Mouse (Mus musculus) adrenal gland, postnatal 36 days (tissue): Measurements from ENCODE around the gene Prm1. TPM values are rescaled to one million over a fixed set of nuclear protein-coding genes. Genes with fewer than 3 reads are reported as not detected.
"Not testable (repeated sequence)": the region's sequence is repeated elsewhere in the genome, so short reads cannot be mapped to it uniquely, and the experiment has no call there.

ENCODE experiments used
- DNase-seq, 2 experiments: peaks; one replicate each; pipeline ENCODE4 v3.0.0; 2021; ENCODE audit warnings: mixed read lengths in 1 of 2
- long read RNA-seq, 2 experiments: library from polyadenylated mRNA; stranded (forward); transcript quantifications; one replicate each; pipeline ENCODE4 v2.0.0; 2021; ENCODE audit warnings: borderline sequencing depth in 2 of 2
- total RNA-seq, 2 experiments: library from RNA; stranded (reverse); gene quantifications; 2 replicates each; pipeline ENCODE4 v1.2.3; 2021

Gene Prm1
- total RNA-seq: not detected
- long read RNA-seq, experiment 1: 0 reads
- long read RNA-seq, experiment 2: 0 reads

DNA sequence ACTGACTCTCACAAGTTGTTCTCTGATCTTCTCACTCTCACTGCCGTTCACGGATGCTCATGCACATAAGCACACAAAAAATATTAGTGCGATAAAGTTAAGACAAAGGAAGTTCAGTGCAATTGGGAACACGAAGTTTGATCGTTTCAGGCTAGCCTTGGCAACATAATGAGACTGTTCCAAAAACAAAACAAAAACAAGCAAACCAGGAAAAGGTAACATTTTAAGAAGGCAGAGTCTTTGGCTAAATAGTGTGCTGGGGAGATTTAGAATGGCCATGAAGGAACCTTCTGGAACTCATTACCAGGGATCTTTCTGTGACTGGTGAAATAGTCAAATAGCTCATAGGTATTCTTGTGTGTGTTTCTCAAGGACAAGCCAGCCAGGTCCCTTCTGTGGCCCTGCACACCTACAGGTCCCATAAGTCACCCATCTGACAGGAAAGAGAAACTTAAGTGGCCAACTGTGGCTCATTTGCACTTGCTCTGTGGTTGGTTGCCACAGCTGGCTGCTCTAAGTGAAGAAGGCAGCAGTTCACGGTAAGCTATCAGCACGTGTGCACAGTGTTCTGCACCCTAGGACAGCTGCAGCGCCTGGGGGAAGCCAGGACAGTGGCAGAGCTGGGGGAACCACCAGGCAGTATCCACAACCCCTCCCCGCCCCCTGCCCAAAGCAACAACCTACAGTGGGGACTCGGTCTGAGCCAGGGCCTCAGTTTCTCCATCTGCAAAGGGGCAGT, at the start of gene Prm1:
Gene Prm1, minus strand, starts transcription at position 51 of the 739 bp plus-strand sequence.
- no peak for DNase-seq

DNA sequence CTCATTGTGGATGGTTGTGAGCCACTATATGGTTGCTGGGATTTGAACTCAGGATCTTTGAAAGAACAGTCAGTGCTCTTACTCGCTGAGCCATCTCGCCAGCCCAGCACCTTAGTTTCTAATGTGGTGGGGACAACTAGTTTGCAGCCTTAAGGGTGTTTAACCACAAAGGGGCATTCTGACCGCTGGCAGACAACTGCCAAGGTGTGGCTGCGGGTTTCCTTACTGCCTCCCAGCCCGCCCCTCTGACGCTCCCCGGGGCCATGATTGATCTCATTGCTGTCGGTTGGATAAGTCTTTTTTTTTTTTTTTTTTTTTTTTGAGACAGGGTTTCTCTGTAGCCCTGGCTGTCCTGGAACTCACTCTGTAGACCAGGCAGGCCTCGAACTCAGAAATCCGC, 46.6 kb upstream of the Prm1 start:
- not testable (repeated sequence) for DNase-seq

DNA sequence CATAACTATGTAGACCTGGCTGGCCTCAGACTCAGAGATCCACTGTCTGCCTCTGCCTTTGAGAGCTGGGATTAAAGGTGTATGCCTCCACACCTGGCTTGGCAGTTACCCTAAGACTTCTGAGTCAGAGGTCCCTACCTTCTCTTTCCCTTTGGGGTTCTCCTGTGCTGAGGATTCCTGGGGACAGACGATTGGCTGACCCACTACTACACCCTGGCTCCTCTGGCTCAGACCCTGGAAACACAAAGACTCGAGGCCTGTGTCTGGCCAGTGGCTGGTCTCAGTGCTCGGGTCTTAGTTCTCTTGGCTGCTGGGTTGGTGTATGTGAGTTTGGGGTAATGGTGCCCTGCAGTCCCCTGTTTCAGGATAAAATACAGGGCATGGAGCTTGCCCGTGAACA, 45.3 kb upstream of the Prm1 start:
- no peak for DNase-seq

DNA sequence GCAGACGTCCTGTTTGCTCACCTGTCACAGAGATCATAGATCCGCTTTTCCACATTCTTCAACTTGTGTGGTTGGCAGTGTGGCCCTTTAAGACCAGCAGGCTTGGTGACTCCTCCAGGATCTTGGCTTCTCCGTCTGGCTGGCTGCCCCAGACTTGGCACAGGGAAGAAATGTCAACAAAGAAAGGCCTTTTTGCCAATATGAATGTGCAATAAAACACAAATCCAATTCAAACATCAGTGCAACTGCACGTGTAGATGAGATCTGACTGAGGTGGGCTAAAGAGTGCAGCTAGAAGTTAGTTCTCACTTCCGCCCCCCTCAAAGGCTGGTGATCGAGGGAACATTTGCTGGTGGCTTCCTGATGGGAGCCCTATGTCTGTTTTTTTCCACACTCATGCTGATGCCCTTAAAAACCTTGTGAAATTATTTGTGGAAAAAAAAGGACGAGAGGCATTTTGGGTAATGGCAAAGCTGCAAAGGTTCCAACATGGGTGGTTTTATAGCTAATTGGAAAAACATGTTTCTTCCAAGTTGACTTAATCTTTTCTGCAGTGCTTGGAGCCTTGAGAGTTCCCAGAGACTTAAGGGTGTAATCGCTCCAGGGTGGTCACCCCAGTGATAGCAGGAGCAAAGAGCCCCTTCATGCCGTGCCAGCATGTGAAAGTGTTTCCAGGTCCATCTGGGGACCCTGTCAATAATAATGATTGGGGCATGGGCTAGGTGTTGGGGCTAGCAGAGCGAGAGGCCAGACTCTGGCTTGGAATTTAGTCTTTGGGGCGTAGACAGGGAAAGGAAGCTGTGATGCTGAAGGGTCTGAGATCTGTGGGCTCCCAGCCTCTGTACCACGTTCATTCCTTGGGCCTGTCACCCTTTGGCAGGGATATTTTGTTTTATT, 44.6 kb upstream of the Prm1 start:
- DNase-seq: peak; percentile 87

DNA sequence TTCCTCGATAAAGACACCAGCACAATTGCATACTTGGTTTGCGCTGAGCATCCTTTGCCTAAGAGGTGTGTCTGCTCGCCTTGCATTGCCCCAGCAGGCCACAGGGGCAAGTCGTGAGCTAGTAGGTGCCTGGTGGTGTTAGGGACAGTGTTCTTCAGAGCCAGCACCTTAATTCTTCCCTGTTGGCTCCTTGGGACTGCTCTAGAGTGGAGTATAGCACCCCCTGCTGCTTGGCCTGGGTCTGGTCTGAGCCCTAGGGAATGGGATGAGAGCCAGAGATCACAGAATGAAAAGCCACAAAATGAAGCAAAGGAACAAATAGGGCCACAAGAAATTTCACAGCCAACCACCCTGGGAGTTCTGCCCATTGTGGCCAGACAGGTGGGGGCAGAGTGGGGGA, 40.9 kb upstream of the Prm1 start:
- peak; percentile 77 to 88 for DNase-seq

DNA sequence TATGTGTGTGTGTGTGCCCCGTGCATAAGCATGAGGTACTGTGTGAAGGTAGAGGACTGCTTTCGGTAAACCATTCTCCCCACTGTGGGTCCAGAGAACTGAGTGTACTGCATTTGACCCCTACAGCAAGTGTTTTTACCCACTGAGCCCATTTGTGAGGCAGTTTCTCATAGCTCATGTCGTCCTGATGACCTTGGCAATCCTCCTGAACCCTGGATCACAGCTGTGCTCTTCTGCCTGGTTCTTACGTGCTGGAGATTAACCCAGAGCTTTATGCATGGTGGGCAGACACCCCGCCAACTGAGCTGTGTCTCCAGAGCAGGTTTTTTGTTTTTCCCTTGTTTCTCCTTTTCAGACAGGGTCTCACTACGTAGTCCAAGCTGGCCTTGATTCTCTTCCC, 40.3 kb upstream of the Prm1 start:
- peak; percentile 30 to 56 for DNase-seq

DNA sequence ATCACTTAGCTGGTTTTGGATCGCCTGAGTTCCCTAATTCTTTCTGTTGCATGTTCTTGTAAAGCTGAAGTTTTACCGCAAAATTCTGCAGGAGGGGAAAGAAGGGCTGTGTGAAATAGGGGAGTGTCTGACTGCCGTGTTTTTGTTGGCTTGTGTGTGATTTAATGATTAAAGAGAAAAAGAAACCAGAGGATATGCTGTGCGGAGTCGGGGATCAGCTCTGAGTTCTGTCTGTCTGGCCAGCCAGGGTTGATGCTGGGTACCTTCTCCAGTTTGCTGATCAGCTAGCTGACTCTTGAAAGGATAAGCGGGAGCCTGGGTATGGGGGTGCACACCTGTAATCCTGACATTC, 38.7 kb upstream of the Prm1 start:
- no peak for DNase-seq

DNA sequence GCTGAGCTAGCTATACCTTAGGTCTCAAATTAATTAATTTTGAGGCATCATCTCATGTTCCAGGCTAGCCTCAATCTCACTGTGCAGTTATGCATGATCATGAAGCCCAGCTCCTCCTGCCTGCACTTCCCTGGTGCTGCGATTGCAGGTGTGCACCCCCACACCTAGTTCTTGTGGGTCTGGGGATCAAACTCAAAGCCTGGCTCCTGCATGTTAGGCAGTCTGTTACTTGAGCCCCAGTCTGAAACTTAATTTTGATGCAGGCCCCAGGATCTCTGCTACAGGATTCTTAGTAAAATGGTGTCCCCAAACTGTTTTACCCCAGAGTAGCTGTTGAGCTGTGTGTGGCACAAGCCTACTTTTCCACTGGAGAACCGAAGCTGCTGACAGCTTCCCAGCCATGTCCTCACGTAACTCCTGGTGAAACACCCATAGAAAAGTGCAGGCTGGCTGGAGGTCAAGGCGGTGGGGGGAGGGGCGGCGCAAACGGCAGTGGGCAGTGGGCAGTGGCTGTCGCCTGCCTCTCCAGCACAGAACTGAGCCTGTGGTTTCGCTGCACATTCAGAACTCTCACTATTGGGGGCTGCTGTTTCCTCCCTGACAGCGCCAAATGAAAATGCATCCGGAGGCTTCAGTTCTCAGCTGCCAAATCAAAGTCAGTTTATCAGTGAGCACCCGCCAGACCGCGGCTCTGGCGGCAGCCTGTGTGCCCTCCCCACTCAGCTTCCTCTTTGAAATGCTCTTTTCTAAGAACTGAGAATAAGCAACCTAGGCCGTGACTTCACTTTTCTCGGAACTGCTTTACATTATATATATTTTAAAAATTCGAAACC, 38.1 kb upstream of the Prm1 start:
- DNase-seq: peak; percentile 40 to 68

DNA sequence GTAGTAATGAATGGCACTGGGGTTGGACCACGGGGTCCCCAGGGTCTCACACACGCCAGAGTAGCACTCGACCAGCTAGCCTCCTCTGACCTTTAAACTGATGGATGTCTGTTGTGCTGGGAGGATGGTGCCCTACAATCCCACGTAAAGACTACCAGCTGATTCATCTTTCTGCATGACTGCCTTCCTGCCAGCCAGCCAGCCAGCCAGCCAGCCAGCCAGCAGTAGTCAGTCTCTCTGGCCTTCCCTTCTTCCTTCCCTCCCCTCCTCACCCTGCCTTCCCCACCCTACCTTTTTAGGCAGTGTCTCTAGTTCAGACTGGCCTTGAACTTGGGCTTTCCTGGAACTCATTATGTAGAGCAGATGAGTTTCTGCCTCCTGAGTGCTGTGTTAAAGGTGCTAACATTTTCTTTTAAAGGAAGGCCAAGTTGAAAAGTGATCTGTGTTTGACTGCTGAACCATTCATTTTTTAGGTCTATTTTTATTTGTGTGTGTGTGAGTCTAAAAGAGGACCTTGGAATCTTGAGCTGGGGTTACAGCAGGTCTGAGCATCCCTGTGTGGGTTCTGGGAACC, 36.7 kb upstream of the Prm1 start:
- peak; percentile 51 to 64 for DNase-seq

DNA sequence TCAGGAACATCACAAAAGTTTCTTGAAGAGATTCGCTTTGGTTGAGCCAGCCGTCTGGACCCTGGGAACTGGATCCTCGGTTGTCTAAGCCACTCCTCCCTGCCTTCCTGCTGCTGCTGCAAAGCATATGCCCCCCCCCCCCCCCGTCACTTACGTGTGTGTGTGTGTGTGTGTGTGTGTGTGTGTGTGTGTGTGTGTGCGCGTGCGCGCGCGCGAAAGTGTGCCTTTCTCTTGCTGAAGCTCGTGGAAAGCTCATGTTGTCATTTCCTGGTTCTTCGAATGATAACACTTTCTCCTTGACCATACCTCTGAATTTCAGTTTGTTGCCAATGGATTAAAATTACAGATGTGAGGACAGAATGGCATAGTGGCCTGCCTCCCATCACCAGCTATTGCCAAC, 34.4 kb upstream of the Prm1 start:
- DNase-seq: no peak

DNA sequence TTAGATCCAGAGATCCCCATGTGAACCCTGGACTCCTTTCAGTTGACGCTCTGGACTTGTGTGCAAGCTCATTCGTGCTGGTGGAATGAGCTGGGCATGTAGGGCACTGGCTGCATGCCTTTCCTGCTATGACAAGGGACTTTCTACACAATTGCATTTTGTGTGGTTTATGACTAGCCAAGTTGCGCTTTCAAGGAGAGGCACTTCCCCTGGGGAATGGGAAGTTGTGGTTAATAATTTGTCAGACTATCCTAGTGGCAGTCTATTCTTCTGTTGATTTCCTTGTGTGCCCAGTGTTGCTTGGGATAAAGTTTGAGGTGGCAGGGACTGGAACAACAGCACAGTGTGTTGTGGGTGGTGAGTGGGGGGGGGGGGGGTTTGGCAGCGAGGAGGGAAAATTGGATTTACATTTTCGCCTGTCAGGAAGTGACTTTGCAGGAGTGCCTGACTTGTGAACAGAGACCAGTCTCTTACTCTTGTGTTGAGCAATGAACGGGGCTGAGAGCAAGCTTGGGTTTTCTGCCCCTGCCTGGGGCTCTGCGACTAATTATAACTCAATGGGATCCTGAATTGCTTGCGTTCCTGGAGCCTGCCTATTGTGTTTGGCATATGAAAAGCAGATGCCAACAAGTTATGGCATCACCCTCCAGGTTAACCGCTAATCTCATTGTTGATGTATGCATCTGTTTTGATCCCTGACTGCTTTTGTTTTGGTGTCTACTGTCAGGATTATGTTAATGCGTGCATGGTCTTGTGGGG, 33.0 kb upstream of the Prm1 start:
- DNase-seq: no peak

DNA sequence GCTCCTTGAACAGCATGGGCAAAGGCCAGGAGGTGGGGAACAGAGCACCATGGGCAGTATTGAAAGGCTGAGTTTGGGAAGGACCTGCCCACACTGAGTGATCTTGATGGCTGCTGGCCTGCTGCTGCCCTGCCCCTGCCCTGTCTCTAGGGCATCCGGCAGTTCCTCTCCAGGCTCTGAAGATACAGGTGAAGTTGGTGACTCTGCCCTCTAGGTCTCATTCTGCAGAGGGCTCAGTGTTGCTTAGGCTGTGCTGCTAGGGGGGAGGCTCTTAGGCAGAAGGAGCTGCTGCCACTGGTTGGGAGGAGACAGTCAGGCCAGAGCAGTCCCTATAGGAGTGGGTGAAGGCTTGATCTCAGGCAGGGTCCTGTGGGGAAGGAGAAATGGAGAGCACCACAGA, 32.3 kb upstream of the Prm1 start:
- DNase-seq: no peak

DNA sequence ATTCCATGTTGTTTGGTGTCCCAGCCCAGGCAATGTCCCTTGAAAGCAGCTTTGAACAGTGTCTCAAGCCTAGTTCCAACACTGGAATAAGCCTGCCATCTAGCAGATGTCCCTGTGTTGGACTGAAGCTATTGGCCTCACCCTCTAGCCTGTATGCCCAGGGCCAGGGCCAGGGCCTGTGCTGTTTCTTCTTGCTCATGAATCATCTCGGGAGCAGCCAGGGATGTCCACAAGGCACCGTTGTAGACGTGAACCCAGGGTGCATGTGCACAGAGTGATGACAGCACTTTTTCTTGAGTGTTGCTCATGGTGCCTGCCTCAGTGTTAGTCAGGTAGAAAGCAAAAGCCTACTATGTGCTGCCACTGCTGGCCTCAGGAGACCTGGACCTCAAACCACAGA, 31.6 kb upstream of the Prm1 start:
- peak in 1 of 2 experiments; percentile 40 for DNase-seq

DNA sequence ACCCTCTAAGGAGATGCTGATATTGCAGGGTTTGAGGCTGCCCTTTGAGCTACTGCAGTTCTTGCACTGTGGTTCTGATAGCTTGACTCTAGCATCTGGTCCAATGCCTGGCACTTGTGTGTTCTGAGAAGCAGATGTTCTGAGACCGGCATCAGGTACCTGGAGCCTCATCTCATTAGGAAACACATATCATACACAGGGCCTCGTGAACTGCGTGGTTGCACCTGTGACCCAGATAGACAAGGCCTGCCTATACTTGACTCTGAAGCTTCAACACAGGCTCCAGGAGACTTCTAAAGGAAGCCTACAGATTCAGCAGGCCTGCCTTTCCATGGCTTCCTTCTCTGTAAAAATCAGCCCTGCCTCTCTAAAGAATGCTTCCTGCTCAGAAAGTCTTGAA, 30.7 kb upstream of the Prm1 start:
- DNase-seq: no peak

DNA sequence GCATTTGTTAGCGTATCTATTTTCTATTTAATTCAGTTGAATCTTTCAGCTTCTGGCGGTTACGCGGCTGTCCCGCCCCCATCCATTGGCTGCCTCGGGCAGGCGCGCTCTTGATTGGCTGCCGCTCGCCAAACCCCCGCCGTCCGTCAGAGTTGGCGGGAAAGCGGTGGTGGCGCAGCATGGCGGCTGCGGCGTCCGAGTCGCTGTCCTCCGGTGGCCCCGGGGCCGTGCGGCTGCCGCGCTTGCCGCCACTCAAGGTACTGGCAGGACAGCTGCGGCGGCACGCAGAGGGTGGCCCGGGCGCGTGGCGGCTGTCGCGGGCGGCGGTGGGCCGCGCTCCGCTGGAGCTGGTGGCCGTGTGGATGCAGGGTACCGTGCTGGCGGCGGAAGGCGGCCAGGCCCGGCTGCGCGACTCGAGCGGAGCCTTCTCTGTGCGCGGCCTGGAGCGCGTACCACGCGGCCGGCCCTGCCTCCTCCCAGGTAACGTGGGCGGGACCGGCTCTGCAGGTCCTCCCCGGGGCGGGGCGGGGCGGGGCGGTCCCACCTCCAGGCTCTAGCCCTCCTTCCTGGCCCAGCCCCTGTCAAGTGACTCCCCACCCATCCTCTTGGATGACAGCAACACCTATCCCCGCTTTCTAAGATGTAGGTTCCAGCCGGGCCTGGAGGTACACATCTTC, 29.4 kb upstream of the Prm1 start, which contains the start of gene Rmi2:
Gene Rmi2, plus strand, starts transcription at position 149 of the 677 bp plus-strand sequence.
- DNase-seq: peak; percentile 92 to 94

DNA sequence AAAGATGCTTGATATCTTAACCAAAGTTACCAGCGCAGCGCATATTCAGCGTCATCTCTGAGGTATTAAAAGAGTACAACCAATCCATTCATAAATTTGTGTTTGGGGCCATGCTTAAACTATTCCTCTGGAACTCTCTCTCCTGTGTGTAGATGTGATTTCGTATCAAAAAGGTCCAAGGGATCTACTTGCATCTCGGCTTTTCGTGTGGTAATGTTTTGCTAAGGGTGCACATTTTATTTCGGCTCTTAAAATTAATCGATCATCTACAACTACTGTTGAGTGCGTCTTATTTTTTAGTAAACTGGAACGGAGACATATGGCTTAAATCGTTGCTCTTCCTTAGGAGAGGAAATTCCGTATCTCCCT, 28.9 kb upstream of the Prm1 start:
- no peak for DNase-seq

DNA sequence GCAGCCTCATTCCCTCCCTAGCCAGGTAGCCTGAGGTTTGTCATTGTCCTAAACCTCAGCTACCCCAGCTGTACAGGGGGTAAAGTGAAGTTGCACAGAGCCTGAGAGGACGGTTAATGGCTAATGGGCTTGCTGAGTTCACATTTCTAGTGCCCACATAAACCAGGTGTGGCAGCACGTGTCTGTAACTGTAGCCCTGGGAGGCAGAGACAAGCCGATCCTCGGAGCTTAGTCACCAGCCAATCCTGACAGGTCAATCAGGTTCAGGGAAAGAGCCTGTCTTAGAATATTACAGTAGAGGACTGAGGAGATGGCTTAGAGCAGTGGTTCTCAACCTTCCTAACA, 22.8 kb upstream of the Prm1 start:
- no peak for DNase-seq

DNA sequence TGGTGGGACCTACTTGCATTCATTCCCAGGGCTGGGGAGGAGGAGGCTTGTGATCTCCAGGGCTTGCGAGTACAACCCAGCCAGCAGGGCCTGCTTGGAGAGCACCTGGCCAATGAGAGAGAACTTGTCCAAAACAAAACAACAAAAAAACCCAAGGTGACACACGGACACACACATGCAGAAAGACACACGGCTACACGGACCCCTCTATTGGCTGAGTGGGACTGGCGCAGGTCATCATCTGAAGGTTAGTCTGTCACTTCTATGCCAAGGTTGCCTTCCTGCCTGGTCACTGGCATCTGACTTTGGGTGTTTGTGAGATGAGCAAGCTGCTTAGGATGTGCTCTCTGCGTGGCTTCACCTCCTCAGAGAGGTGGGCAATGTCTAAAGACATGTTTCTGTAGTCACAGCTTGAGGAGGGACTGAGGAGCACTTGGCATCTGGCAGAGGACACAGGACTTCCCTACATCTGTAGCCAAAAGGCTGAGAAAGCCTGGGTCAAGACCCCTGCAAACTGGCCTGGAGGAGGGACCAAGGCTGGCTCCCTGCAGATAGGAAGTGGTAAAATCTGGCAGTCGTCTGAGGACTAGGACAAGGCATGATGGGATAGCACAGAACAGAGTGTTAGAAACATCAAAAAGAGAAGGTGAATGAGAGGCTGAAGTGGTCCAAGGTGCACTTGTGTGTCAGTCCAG, 22.3 kb upstream of the Prm1 start:
- DNase-seq: no peak

DNA sequence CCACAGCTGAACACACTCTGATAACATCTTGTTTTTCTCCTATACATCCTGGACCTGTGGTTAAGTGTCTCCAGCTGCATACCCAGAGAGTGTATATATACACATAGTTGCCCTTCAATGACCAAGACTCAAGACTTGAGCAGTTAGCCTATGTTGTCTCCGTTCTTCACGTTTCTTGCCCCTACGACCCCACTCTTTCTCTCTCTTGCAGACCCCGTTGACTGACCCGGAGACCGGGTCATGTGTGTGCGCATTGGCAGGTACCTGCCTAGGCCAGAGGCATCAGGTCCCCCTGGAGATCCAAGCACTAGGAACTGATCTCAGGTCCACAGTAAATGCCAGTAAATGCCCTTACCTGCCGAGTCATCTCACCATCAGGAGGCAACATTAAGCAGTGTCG, 21.6 kb upstream of the Prm1 start:
- no peak for DNase-seq

DNA sequence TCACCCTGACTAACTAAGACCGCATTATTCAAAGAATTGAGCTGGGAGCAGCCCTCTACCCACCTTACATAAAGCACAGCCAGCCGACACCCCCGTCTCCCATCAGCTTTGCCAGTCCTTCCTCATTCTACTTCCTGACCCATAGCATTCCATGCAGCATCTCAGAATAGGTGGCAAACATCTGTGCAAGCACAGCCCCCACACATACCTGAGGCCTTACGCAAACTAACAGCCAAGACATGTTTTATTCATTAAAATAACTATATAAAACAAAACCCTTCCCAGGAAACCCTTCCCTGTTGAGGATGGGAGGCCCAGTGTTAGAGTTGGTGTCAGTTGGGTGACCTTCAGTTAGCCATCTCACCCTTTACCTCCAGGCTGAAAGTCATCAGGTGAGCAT, 20.2 kb upstream of the Prm1 start:
- no peak for DNase-seq
